Mouse (Mus musculus): ENCODE data around the gene Arl6ip6.

Arl6ip6 gene

GRCm38 (mm10) chr2:53191523-53192220 lies at the start of gene Arl6ip6:
Gene Arl6ip6, plus strand, starts transcription at chr2:53191726.
- peak; percentile 93 for DNase-seq (ENCODE audit: low spot score)

GRCm38 (mm10) chr2:53146852-53147251 lies 44.7 kb upstream of the Arl6ip6 start:
- DNase-seq (ENCODE audit: low spot score) = no peak

GRCm38 (mm10) chr2:53173966-53174365 lies 17.6 kb upstream of the Arl6ip6 start:
- no peak for DNase-seq (ENCODE audit: low spot score)

- no peak for DNase-seq (ENCODE audit: low spot score)
Measured at GRCm38 (mm10) chr2:53178966-53179365, 12.6 kb upstream of the Arl6ip6 start.

GRCm38 (mm10) chr2:53179876-53180275 lies 11.7 kb upstream of the Arl6ip6 start:
- DNase-seq (ENCODE audit: low spot score) = no peak

- DNase-seq (ENCODE audit: low spot score) = no peak
Measured at GRCm38 (mm10) chr2:53189811-53190210, 1.7 kb upstream of the Arl6ip6 start.

GRCm38 (mm10) chr2:53190684-53191511 lies 628 bp upstream of the Arl6ip6 start, which contains the start of gene Prpf40a:
Gene Prpf40a, minus strand, starts transcription at chr2:53191284.
- DNase-seq (ENCODE audit: low spot score) = peak; percentile 98

GRCm38 (mm10) chr2:53192386-53192785 lies 860 bp downstream of the Arl6ip6 start:
- DNase-seq (ENCODE audit: low spot score) = no peak

- no peak for DNase-seq (ENCODE audit: low spot score)
Measured at GRCm38 (mm10) chr2:53196431-53196830, 4.9 kb downstream of the Arl6ip6 start.

- DNase-seq (ENCODE audit: low spot score) = no peak
Measured at GRCm38 (mm10) chr2:53199203-53199602, 7.7 kb downstream of the Arl6ip6 start.

- DNase-seq (ENCODE audit: low spot score) = no peak
Measured at GRCm38 (mm10) chr2:53200164-53200885, 8.8 kb downstream of the Arl6ip6 start.

GRCm38 (mm10) chr2:53204373-53205274 lies 13.1 kb downstream of the Arl6ip6 start:
- DNase-seq (ENCODE audit: low spot score) = no peak

- no peak for DNase-seq (ENCODE audit: low spot score)
Measured at GRCm38 (mm10) chr2:53206749-53207148, 15.2 kb downstream of the Arl6ip6 start.

- DNase-seq (ENCODE audit: low spot score) = no peak
Measured at GRCm38 (mm10) chr2:53213493-53213892, 22.0 kb downstream of the Arl6ip6 start.

- no peak for DNase-seq (ENCODE audit: low spot score)
Measured at GRCm38 (mm10) chr2:53222242-53222641, 30.7 kb downstream of the Arl6ip6 start.

GRCm38 (mm10) chr2:53256982-53257381 lies 65.5 kb downstream of the Arl6ip6 start:
- DNase-seq (ENCODE audit: low spot score) = peak; percentile 3

All from left cerebral cortex, adult 11 months (tissue).